Mouse (Mus musculus): ENCODE measurements at regions not wholly inside any gene's neighbourhood (a gene's known extent, or its start where the extent isn't known, plus 50 kb on each side); places are given as distances from the start of the nearest gene placed in this dataset.

- TF ChIP-seq CTCF (IDR thresholded peaks at IDR 0.05; ENCODE audit: low read depth), result no peak
- TF ChIP-seq EP300 (optimal IDR thresholded peaks at IDR 0.05), result no peak
Observed at GRCm38 (mm10) chr1:161719876-161720275, 68.4 kb downstream of the Fasl start.

Data from stomach, postnatal 0 days (tissue).